24 mouse cellular contexts compared by ENCODE assay signal in genomic region chr5:17671356-17671755, GRCm38 (mm10).
DNase-seq lines count a peak whose midpoint lies in the region; ATAC-seq and TF ChIP-seq lines count a peak whose summit lies in the region.
"Had no signal": no experiment of that assay in that cellular context is flagged by ENCODE, and none has a peak within 500 bp of the region (broad histone marks: within the 10 kb centered on the region; RNA-seq: fewer than 3 reads in every experiment).

No protein-coding gene starts in this region.

- no peaks in the 10 kb centered on the region for H3K4me1 ChIP-seq in lung, postnatal 0 days (ENCODE audit: insufficient read depth, low read depth, low read length)
- no peaks in the 10 kb centered on the region for H3K4me1 ChIP-seq in lung, adult 2 months (ENCODE audit: control insufficient read depth, insufficient read depth, low read length)
- H3K4me1 ChIP-seq in intestine, embryonic 15.5 days (replicated peaks), result no peaks in the 10 kb centered on the region
- H3K4me1 ChIP-seq in forebrain, embryonic 12.5 days, result no peaks in the 10 kb centered on the region
- H3K4me1 ChIP-seq: embryonic facial prominence, embryonic 13.5 days; embryonic facial prominence, embryonic 15.5 days; forebrain, embryonic 10.5 days; forebrain, embryonic 13.5 days; forebrain, embryonic 15.5 days had no signal

- H3K27ac ChIP-seq in lung, postnatal 0 days (ENCODE audit: low read length), result no peak overlapping the region
- H3K27ac ChIP-seq in intestine, embryonic 15.5 days, result no peak overlapping the region
- H3K27ac ChIP-seq in forebrain, embryonic 12.5 days, result no peak overlapping the region
- H3K27ac ChIP-seq: embryonic facial prominence, embryonic 13.5 days; embryonic facial prominence, embryonic 15.5 days; forebrain, embryonic 10.5 days; forebrain, embryonic 13.5 days; forebrain, embryonic 15.5 days had no signal

- DNase-seq in lung, postnatal 0 days (ENCODE audit: low spot score), result peak; percentile 69
- no peak for DNase-seq in lung, adult 2 months
- peak; percentile 58 for DNase-seq in gonadal fat pad, adult 2 months (ENCODE audit: low read depth)
- peak; percentile 18 for DNase-seq in lung, postnatal 14 days
- peak; percentile 25 for DNase-seq in lung, postnatal 36 days
- no peak for DNase-seq in right cerebral cortex, adult 18-20 months
- DNase-seq: adrenal gland, adult 8-10 months; adrenal gland, postnatal 14 days; adrenal gland, postnatal 36 days; cerebellum, adult 11-12 months; cerebellum, adult 2 months; cerebellum, adult 9-11 months; cerebellum, postnatal 14 days; cerebellum, postnatal 36 days; embryo, embryonic 11 days; forebrain, postnatal 0 days had no signal

- H3K27me3 ChIP-seq in lung, postnatal 0 days (replicated peaks; ENCODE audit: insufficient read depth, low read length), result no peaks in the 10 kb centered on the region
- no peaks in the 10 kb centered on the region for H3K27me3 ChIP-seq in intestine, embryonic 15.5 days (replicated peaks)
- no peaks in the 10 kb centered on the region for H3K27me3 ChIP-seq in forebrain, embryonic 12.5 days
- H3K27me3 ChIP-seq: embryonic facial prominence, embryonic 13.5 days; embryonic facial prominence, embryonic 15.5 days; forebrain, embryonic 13.5 days; forebrain, embryonic 15.5 days had no signal

- no peak overlapping the region for H3K4me2 ChIP-seq in lung, postnatal 0 days (replicated peaks; ENCODE audit: low read depth, low read length)
- no peak overlapping the region for H3K4me2 ChIP-seq in intestine, embryonic 15.5 days (replicated peaks)
- H3K4me2 ChIP-seq in forebrain, embryonic 12.5 days, result no peak overlapping the region
- H3K4me2 ChIP-seq: embryonic facial prominence, embryonic 13.5 days; embryonic facial prominence, embryonic 15.5 days; forebrain, embryonic 13.5 days; forebrain, embryonic 15.5 days had no signal

- TF ChIP-seq POLR2A in lung, adult 2 months (IDR thresholded peaks at IDR 0.05; ENCODE audit: borderline replicate concordance, extremely low read depth, low read depth, low read length), result no peak

- no peak for TF ChIP-seq EP300 in lung, postnatal 0 days (IDR thresholded peaks at IDR 0.05)

- no peaks in the 10 kb centered on the region for H3K9me3 ChIP-seq in lung, postnatal 0 days (ENCODE audit: low read length)
- H3K9me3 ChIP-seq in intestine, embryonic 15.5 days, result no peaks in the 10 kb centered on the region
- H3K9me3 ChIP-seq in forebrain, embryonic 12.5 days, result no peaks in the 10 kb centered on the region
- H3K9me3 ChIP-seq: embryonic facial prominence, embryonic 13.5 days; embryonic facial prominence, embryonic 15.5 days; forebrain, embryonic 10.5 days; forebrain, embryonic 13.5 days; forebrain, embryonic 15.5 days had no signal

- TF ChIP-seq CTCF in lung, postnatal 0 days (IDR thresholded peaks at IDR 0.05), result no peak
- TF ChIP-seq CTCF in lung, adult 2 months (IDR thresholded peaks at IDR 0.05; ENCODE audit: insufficient read depth, low read length), result no peak

- no peak overlapping the region for H3K4me3 ChIP-seq in lung, postnatal 0 days (ENCODE audit: low read depth, low read length)
- no peak overlapping the region for H3K4me3 ChIP-seq in lung, adult 2 months (replicated peaks; ENCODE audit: extremely low read depth, low read depth, low read length)
- no peak overlapping the region for H3K4me3 ChIP-seq in intestine, embryonic 15.5 days (replicated peaks)
- H3K4me3 ChIP-seq in forebrain, embryonic 12.5 days (replicated peaks), result no peak overlapping the region
- H3K4me3 ChIP-seq: embryonic facial prominence, embryonic 13.5 days; embryonic facial prominence, embryonic 15.5 days; erythroblast, embryonic 14.5 days; forebrain, embryonic 10.5 days; forebrain, embryonic 13.5 days; forebrain, embryonic 15.5 days had no signal

- H3K36me3 ChIP-seq in lung, postnatal 0 days (ENCODE audit: insufficient read depth, low read length), result no peaks in the 10 kb centered on the region
- no peaks in the 10 kb centered on the region for H3K36me3 ChIP-seq in intestine, embryonic 15.5 days
- H3K36me3 ChIP-seq in forebrain, embryonic 12.5 days (replicated peaks), result no peaks in the 10 kb centered on the region
- H3K36me3 ChIP-seq: embryonic facial prominence, embryonic 13.5 days; embryonic facial prominence, embryonic 15.5 days; forebrain, embryonic 10.5 days; forebrain, embryonic 15.5 days had no signal

- H3K9ac ChIP-seq in lung, postnatal 0 days (replicated peaks; ENCODE audit: low read depth), result no peak overlapping the region
- H3K9ac ChIP-seq in intestine, embryonic 15.5 days, result no peak overlapping the region
- no peak overlapping the region for H3K9ac ChIP-seq in forebrain, embryonic 12.5 days
- H3K9ac ChIP-seq: embryonic facial prominence, embryonic 13.5 days; embryonic facial prominence, embryonic 15.5 days; forebrain, embryonic 13.5 days; forebrain, embryonic 15.5 days; forebrain, postnatal 0 days had no signal

- ATAC-seq in lung, postnatal 0 days, result peak; percentile 75
- no peak for ATAC-seq in intestine, embryonic 15.5 days
- no peak for ATAC-seq in forebrain, embryonic 12.5 days (ENCODE audit: low FRiP score)
- ATAC-seq: forebrain, embryonic 13.5 days; forebrain, embryonic 15.5 days; forebrain, postnatal 0 days had no signal

Comparison
In these comparisons a context has a peak if more than half of its experiments do, and no peak if none do; other contexts are left out.
1. DNase-seq: peak in lung, postnatal 0 days (single experiment), gonadal fat pad, adult 2 months (single experiment), lung, postnatal 14 days (single experiment) and lung, postnatal 36 days (single experiment); none in lung, adult 2 months (single experiment) and right cerebral cortex, adult 18-20 months (single experiment).